Mouse (Mus musculus): ENCODE measurements at regions not wholly inside any gene's neighbourhood (a gene's known extent, or its start where the extent isn't known, plus 50 kb on each side); places are given as distances from the start of the nearest gene placed in this dataset.

DNA sequence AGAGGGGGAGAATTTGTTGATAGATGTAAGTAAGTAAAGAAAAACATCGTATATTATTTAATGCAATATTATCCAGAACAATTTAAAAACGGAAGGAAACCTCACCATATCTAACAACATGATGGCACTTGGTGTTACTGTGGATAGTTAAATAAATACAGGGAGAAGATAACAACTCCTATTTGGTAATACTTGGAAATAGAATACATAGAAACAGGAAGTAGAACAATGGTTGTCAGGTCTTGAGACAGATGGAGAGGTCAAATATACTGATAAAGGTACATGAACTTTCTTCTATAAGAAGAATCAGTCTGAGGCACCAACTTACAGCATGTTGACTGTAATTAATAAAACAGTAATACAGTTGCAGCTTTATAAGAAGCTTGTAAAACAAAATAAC, 242.6 kb downstream of the Kif20b start (continued):
- TF ChIP-seq ZNF384 (IDR thresholded peaks at IDR 0.05; ENCODE audit: low read depth, low read length): no peak
- no peak for TF ChIP-seq MEF2A (IDR thresholded peaks at IDR 0.05; ENCODE audit: extremely low read depth, insufficient replicate concordance, low read depth, low read length, poor library complexity, severe bottlenecking)
- no peak for TF ChIP-seq MAX (IDR thresholded peaks at IDR 0.05; ENCODE audit: low read length)
- no peak for TF ChIP-seq MXI1 (IDR thresholded peaks at IDR 0.05; ENCODE audit: low read depth, low read length)
- TF ChIP-seq SMC3 (IDR thresholded peaks at IDR 0.05; ENCODE audit: low read depth, low read length): no peak
- TF ChIP-seq TAL1 (IDR thresholded peaks at IDR 0.05; ENCODE audit: low read length): peak; percentile 95

DNA sequence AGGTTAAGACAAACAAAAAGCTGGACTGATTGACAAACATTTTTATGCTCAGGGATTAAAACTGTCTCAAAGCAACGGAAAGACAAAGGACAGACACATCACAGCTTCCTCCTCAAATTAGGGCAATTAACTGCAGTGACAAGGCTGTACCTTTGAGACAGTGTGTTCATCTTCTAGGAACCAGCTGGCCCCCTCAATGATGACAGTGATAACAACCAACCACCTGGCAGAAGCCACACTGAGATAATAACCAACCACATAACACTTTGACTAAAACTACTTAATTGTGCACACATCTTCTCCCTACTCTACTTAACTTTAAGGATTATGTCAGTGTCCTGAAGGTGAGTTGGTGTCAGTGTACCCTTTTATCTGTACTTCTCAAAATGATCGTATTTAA, 248.4 kb downstream of the Kif20b start:
- Histone ChIP-seq H3K4me1 (ENCODE audit: control insufficient read depth in 1 of 2, insufficient read depth in 2 of 2, low read length in 2 of 2) (peaks cover 12 to 24% of the 10 kb centered on the region in 2 experiments), H3K79me2 (ENCODE audit: control insufficient read depth, insufficient read depth, low read length, poor library complexity) (no peaks in the 10 kb centered on the region), H3K4me3 (ENCODE audit: control insufficient read depth in 1 of 2, insufficient read depth in 1 of 2, low read depth in 2 of 2, low read length in 2 of 2) (peak overlapping the region in 1 of 2 experiments; percentile 3; a peak in 1 of 4 replicates), H3K9me3 (replicated peaks; ENCODE audit: insufficient read depth, low read length) (no peaks in the 10 kb centered on the region), H3K27ac (ENCODE audit: control insufficient read depth, low read depth, low read length) (peak overlapping the region; percentile 86), H3K36me3 (ENCODE audit: control insufficient read depth in 1 of 2, insufficient read depth in 2 of 2, low read length in 2 of 2) (peaks cover 0 to 42% of the 10 kb centered on the region in 2 experiments; a peak in 2 of 4 replicates), H3K9ac (ENCODE audit: control insufficient read depth, low read depth, low read length, poor library complexity, severe bottlenecking) (peak overlapping the region; percentile 51; the same call in 1 of the 2 replicates), H3K27me3 (ENCODE audit: control insufficient read depth in 1 of 2, insufficient read depth in 2 of 2, low read length in 2 of 2) (no peaks in the 10 kb centered on the region)
- peak; percentile 85 for DNase-seq (ENCODE audit: low read depth, low spot score)
- 0 out of 2 replicates have a peak, but pooled peaks have one; percentile 24 for TF ChIP-seq ZNF384 (IDR thresholded peaks at IDR 0.05; ENCODE audit: low read depth, low read length)
- no peak for TF ChIP-seq POLR2AphosphoS5 (IDR thresholded peaks at IDR 0.05; ENCODE audit: borderline replicate concordance, low read depth, low read length)
- TF ChIP-seq MYB (IDR thresholded peaks at IDR 0.05; ENCODE audit: low read depth, low read length): no peak
- TF ChIP-seq CHD1 (IDR thresholded peaks at IDR 0.05; ENCODE audit: low read depth, low read length): no peak
- peak; percentile 42; the same call in 1 of the 2 replicates for TF ChIP-seq TBP (IDR thresholded peaks at IDR 0.05; ENCODE audit: low read depth, low read length)
- TF ChIP-seq GATA1 (IDR thresholded peaks at IDR 0.05; ENCODE audit: low read depth, low read length): peak; percentile 95
- TF ChIP-seq RAD21 (IDR thresholded peaks at IDR 0.05; ENCODE audit: low read depth, low read length): no peak
- TF ChIP-seq TAL1 (IDR thresholded peaks at IDR 0.05; ENCODE audit: low read length): peak; percentile 97
- TF ChIP-seq CTCF (IDR thresholded peaks at IDR 0.05 in 2 of 3, conservative IDR thresholded peaks at IDR 0.05 in 1 of 3; ENCODE audit: control insufficient read depth in 1 of 3, insufficient read depth in 1 of 3, low read depth in 2 of 3, low read length in 3 of 3, poor library complexity in 1 of 3, severe bottlenecking in 1 of 3): no peak
- TF ChIP-seq MAFK (IDR thresholded peaks at IDR 0.05; ENCODE audit: borderline replicate concordance, low read depth, low read length): no peak
- peak; percentile 100 for TF ChIP-seq ETS1 (IDR thresholded peaks at IDR 0.05; ENCODE audit: low read depth, low read length)
- TF ChIP-seq TCF12 (IDR thresholded peaks at IDR 0.05; ENCODE audit: low read depth, low read length): peak; percentile 95
- TF ChIP-seq SIN3A (IDR thresholded peaks at IDR 0.05; ENCODE audit: low read length): peak; percentile 90
- TF ChIP-seq ZMIZ1 (IDR thresholded peaks at IDR 0.05; ENCODE audit: low read depth, low read length): 0 out of 2 replicates have a peak, but pooled peaks have one; percentile 37
- TF ChIP-seq POLR2A (IDR thresholded peaks at IDR 0.05; ENCODE audit: control insufficient read depth in 1 of 2, insufficient read depth in 1 of 2, low read depth in 1 of 2, low read length in 2 of 2, poor library complexity in 1 of 2): no peak
- no peak for TF ChIP-seq ZKSCAN1 (IDR thresholded peaks at IDR 0.05; ENCODE audit: low read depth, low read length)
- TF ChIP-seq JUND (IDR thresholded peaks at IDR 0.05; ENCODE audit: low read depth, low read length): no peak
- peak; percentile 88 for TF ChIP-seq RCOR1 (IDR thresholded peaks at IDR 0.05; ENCODE audit: low read depth, low read length)
- TF ChIP-seq HCFC1 (IDR thresholded peaks at IDR 0.05; ENCODE audit: low read depth, low read length): 0 out of 2 replicates have a peak, but pooled peaks have one; percentile 10
- TF ChIP-seq ZC3H11A (IDR thresholded peaks at IDR 0.05; ENCODE audit: low read depth, low read length): 0 out of 2 replicates have a peak, but pooled peaks have one; percentile 11
- TF ChIP-seq POLR2AphosphoS2 (IDR thresholded peaks at IDR 0.05; ENCODE audit: low read length): no peak
- TF ChIP-seq KAT2A (conservative IDR thresholded peaks at IDR 0.05; ENCODE audit: low read depth, low read length): peak; percentile 31; the same call in 1 of the 2 replicates
- TF ChIP-seq MAZ (IDR thresholded peaks at IDR 0.05; ENCODE audit: low read depth, low read length): peak; percentile 70
- no peak for TF ChIP-seq USF2 (IDR thresholded peaks at IDR 0.05; ENCODE audit: borderline replicate concordance in 1 of 2, insufficient read depth in 1 of 2, low read depth in 1 of 2, low read length in 2 of 2)
- peak; percentile 95 to 96 for TF ChIP-seq EP300 (IDR thresholded peaks at IDR 0.05; ENCODE audit: low read depth in 1 of 2, low read length in 2 of 2)
- 0 out of 2 replicates have a peak, but pooled peaks have one; percentile 42 for TF ChIP-seq MXI1 (IDR thresholded peaks at IDR 0.05; ENCODE audit: low read depth, low read length)
